Mouse (Mus musculus) liver, adult (tissue): ENCODE results near the gene Glo1.
A peak's percentile ranks its signal among the peaks of the same experiment; 100 is the strongest.
"Not testable (repeated sequence)": the region's sequence is repeated elsewhere in the genome, so short reads cannot be mapped to it uniquely, and the experiment has no call there.

Experiments
- GATA4 ChIP-seq: IDR thresholded peaks from 2 replicates; pipeline ENCODE4 v1.6.1; 2014; ENCODE audit warnings: mild to moderate bottlenecking, low read length; ENCODE audit not compliant: insufficient replicate concordance

Glo1 gene

GRCm38 (mm10) chr17:30626719-30627118 is at the start of gene Glo1:
Glo1 (minus strand) TSS chr17:30626871.
- not testable (repeated sequence) for TF ChIP-seq GATA4

DNA sequence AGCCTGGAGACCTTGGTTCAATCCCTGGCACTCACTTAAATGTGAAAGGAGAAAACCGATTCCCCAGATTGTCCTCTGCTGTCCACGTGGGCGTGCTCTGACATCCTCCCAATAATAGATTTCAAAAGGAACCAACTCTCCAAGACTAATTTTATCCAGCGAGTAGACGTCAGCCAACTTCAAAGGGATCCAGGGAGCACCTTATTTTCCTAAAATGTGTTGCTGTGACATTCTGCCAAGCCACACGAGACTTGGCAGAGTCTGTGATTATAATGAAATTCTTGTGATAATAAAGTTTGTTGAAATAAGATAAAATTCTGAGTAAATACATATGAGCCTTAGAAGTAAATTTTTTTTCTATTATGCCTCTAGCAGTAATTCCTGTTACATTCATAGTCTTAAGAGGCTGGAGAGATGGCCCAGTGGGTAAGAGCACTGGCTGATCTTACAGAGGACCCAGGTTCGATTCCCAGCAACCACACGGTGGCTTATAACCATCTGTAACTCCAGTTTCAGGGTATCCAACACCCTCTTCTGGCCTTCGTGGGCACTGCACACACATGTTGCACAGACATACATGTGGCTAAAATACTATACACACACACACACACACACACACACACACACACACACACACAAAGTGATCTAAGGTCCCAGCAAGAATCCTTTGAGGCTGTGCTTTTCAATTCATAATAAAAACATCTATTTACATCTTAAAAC is 48.5 kb upstream of the Glo1 start:
- TF ChIP-seq GATA4, result no peak

DNA sequence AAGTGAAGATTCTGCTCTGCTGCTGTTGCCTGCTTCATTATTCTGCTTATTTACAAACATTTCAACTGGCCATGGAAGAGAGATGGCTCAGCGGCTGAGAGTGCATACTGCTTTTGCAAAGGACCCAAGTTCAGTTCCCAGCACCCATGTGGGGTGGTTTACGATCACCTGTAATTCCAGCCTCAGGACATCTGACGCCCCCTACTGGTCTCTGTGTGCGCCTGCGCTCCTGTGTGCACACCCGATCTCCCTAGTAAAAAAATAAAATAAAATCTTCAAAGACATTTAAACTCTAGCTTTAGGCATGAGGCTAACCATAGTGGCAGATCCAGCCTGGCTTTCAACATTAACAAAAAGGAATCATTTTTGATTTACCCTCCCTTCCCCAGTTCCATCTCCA is 46.4 kb upstream of the Glo1 start:
- no peak for TF ChIP-seq GATA4

DNA sequence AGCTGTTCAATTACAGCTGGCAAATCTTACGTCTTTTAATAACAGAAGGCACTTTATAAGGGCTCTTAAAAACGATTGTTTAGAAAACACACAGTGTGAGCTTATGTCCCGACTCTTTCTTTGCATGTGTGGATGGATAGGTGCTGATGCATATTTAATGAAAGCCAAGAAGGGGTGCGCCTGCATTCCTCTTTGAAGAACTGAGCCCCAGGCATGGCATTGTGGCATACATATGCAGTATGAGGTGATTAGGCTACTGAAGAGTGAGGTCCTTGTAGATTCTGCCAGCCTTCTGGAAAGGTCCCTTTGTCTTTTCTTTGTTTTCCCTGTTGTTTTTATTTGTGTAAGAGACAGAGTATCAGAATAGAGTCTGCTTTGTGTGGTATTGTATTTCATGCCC is 45.9 kb upstream of the Glo1 start:
- no peak for TF ChIP-seq GATA4

GRCm38 (mm10) chr17:30664856-30665255 is 38.2 kb upstream of the Glo1 start:
- TF ChIP-seq GATA4, result no peak

GRCm38 (mm10) chr17:30663170-30663569 is 36.5 kb upstream of the Glo1 start:
- peak; percentile 96 for TF ChIP-seq GATA4

DNA sequence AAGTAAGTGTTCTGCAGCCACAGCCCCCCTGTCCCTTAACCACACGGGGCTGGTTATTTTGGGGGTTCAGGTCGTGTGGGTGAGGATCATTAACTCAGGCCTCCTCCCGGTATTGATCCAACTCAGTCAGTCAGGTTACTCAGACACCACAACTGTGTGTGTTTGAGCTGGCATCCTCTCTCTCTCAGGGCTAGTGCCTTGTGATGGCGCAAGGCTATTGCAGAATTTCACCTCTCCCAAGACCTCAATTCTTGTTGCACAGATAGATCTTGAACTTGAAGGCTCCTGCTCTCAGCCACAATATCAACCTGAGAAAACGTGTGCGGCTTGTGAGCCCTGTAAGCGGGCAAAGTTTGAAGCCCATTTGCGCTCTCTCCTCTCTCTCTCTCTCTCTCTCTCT is 35.5 kb upstream of the Glo1 start:
- 0 out of 2 replicates have a peak, but pooled peaks have one; percentile 21 for TF ChIP-seq GATA4

- TF ChIP-seq GATA4, result no peak
These were observed 31.5 kb upstream of the Glo1 start for GRCm38 (mm10) chr17:30658152-30658544.

GRCm38 (mm10) chr17:30657530-30658151 is 31.0 kb upstream of the Glo1 start:
- TF ChIP-seq GATA4, result no peak

GRCm38 (mm10) chr17:30653010-30653409 is 26.3 kb upstream of the Glo1 start:
- TF ChIP-seq GATA4, result no peak

DNA sequence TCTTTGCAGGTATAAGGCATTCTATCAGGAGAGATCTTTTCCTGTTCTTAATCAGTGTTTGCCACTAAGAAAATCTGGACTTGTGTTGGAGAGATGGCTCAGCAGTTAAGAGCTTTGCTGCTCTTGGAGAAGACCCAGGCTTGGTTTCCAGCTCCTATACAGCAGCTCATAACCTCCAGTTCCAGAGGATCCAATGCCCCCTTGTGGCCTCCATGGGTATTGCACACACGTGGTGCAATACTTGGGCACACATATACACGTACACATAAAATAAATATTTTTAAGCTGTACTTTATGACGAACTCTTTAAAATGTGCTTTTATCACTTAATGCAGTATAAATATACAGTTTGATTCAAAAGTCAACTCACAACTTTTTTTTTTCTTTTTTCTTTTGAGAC is 22.1 kb upstream of the Glo1 start:
- no peak for TF ChIP-seq GATA4

DNA sequence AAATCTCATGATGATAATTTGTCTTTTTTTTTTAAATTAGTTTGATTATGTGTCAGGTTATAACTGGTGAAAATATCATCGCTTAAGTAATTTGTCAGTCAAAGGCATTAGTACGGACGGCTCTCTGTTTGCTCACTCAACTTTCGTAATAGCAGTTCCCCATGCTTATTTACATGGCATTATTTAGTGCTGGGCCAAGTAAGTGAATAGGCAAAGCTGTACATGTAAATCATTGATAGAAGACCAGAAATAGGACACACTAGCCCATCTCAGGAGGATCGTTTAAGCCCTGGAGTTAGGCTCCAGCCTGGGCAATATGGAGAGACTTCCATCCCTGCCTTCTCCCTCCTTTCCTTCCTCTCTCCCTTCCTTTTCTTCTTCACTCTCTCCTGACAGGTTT is 14.2 kb upstream of the Glo1 start:
- no peak for TF ChIP-seq GATA4

GRCm38 (mm10) chr17:30638996-30639395 is 12.3 kb upstream of the Glo1 start:
- TF ChIP-seq GATA4, result no peak

DNA sequence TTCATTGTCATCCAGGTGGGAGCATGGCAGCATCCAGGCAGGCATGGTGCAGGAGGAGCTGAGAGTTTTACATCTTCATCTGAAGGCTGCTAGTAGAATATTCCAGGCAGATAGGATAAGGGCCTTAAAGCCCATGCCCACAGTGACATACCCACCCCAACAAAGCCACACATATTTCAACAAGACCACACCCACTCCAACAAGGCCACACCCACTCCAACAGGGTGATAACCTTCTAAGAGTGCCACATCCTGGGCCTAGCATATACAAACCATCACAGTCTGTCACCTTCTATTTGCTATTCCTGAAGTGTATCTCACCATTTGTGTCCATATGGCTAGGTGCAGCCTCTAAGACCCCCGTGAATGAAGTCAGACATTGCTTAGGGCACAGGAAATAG is 11.0 kb upstream of the Glo1 start:
- no peak for TF ChIP-seq GATA4

GRCm38 (mm10) chr17:30635367-30635766 is 8.7 kb upstream of the Glo1 start:
- no peak for TF ChIP-seq GATA4

- not testable (repeated sequence) for TF ChIP-seq GATA4
These were observed 2.5 kb downstream of the Glo1 start, which contains the start of gene Dnah8 for GRCm38 (mm10) chr17:30624132-30624531. Dnah8 (plus strand) TSS chr17:30624354.

- no peak for TF ChIP-seq GATA4
These were observed 3.5 kb downstream of the Glo1 start for GRCm38 (mm10) chr17:30623200-30623599.
